Mouse (Mus musculus) limb, embryonic 12.5 days (tissue): ENCODE results near the gene Arl3. TPM values are rescaled to one million over a fixed set of nuclear protein-coding genes. Genes with fewer than 3 reads are reported as not detected.
"Not testable (repeated sequence)": the region's sequence is repeated elsewhere in the genome, so short reads cannot be mapped to it uniquely, and the experiment has no call there.

Experiments used
- ATAC-seq: fragments of 200-750 bp; cut with Nextera tagmentation; 2 replicates; pipeline ENCODE4 v1.8.0; 2017; ENCODE audit warnings: low read depth, moderate TSS enrichment; ENCODE audit not compliant: insufficient number of reproducible peaks, insufficient read depth, low FRiP score, low TSS enrichment
- H3K27ac ChIP-seq: fragments of 300-500 bp; sonication (generic); 2 replicates; pipeline ENCODE4 v1.5.1; 2016; ENCODE audit warnings: mild to moderate bottlenecking, moderate library complexity
- H3K27me3 ChIP-seq: fragments of 300-500 bp; sonication (generic); 2 replicates; pipeline ENCODE4 v1.6.1; 2016; ENCODE audit warnings: mild to moderate bottlenecking, moderate library complexity
- H3K36me3 ChIP-seq: fragments of 300-500 bp; sonication (generic); 2 replicates; pipeline ENCODE4 v1.6.1; 2016; ENCODE audit warnings: mild to moderate bottlenecking, moderate library complexity
- H3K4me1 ChIP-seq: fragments of 300-500 bp; sonication (generic); replicated peaks from 2 replicates; pipeline ENCODE4 v1.6.1; 2016
- H3K4me2 ChIP-seq: fragments of 300-500 bp; sonication (generic); 2 replicates; pipeline ENCODE4 v1.6.1; 2016; ENCODE audit warnings: mild to moderate bottlenecking, moderate library complexity
- H3K4me3 ChIP-seq: fragments of 300-500 bp; sonication (generic); replicated peaks from 2 replicates; pipeline ENCODE4 v1.5.1; 2016; ENCODE audit warnings: mild to moderate bottlenecking
- H3K9ac ChIP-seq: fragments of 300-500 bp; sonication (generic); replicated peaks from 2 replicates; pipeline ENCODE4 v1.6.1; 2016; ENCODE audit warnings: mild to moderate bottlenecking, moderate library complexity
- H3K9me3 ChIP-seq: fragments of 300-500 bp; sonication (generic); 2 replicates; pipeline ENCODE4 v1.6.1; 2016; ENCODE audit warnings: mild to moderate bottlenecking, moderate library complexity
- WGBS: fragments of 180-500 bp; shearing (Covaris S2); methylation state at CpG from one replicate; pipeline ENCODE4 v1.1.7; 2016; 5-methylcytosine and 5-hydroxymethylcytosine counted together
- polyA plus RNA-seq: library from polyadenylated mRNA; unstranded; fragments of >200 nt; fragmentation: Nextera tagmentation; extraction: Ambion mirVana; gene quantifications from 2 replicates; pipeline ENCODE4 v1.2.1, GENCODE M21; 2016

Arl3 gene
- polyA plus RNA-seq, 1 experiment from 2014 or later = 167 TPM

DNA sequence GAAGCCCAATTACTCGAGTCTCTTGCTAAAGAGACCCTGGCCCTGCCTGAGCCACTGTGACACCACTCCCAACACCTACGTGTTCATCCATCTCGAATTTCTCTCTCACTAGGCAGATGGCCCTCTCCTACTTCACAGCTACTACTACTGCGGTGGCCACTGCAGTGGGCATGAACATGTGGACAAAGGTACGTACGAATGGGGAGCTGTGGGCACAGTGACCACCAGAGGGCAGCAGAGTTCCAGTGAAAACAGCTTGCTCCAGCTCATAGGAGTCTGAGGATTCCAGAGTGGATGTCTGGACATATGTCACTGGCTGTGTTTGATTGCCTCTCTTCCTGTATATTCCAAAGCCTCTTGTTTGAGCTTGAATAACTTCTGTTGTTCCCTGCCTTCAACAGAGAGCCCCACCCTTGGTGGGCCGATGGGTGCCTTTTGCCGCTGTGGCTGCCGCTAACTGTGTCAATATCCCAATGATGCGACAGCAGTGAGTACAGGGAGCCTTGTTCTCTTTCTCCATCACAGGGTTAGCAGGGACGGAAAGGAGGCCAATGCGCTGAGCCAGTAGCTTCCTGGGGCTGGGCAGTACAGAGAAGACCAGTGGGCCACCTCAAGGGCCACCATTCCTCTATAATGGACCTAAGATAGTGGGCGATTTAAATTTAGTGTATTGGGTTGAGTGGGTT is 15.0 kb upstream of the Arl3 start:
- Histone ChIP-seq H3K4me1 (no peaks in the 10 kb centered on the region), H3K4me2 (no peak overlapping the region), H3K27ac (no peak overlapping the region), H3K36me3 (peaks cover 66% of the 10 kb centered on the region), H3K27me3 (no peaks in the 10 kb centered on the region), H3K9me3 (no peaks in the 10 kb centered on the region), H3K9ac (no peak overlapping the region), H3K4me3 (no peak overlapping the region)
- WGBS = 56% methylated on average over 13 of the region's 13 CpGs
- ATAC-seq = peak; percentile 59; the same call in 1 of the 2 replicates

DNA sequence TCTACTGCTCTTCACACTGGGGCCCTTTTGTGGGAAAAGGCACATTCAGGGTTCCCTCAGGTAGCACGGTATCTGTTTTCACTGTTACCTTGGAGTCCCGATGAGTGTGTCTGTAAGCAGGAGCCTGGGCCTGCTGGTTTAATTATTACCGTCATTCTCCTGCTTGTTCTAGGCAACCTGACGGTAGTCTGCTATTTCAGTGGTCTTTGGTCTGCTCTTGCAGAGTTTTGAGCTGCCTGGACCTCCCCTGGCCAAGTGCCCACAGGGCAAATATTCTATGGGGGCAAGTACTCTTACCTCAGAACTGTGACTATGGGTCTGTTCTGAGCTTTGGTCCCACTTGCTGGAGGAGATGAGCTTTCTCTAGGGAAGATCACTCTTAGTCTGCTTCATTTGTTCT is 2.2 kb upstream of the Arl3 start:
- Histone ChIP-seq H3K4me3 (no peak overlapping the region), H3K4me2 (peak overlapping the region; percentile 78; the same call in 1 of the 2 replicates), H3K9ac (no peak overlapping the region), H3K27ac (no peak overlapping the region), H3K27me3 (no peaks in the 10 kb centered on the region), H3K9me3 (no peaks in the 10 kb centered on the region), H3K36me3 (no peaks in the 10 kb centered on the region), H3K4me1 (peaks cover 21% of the 10 kb centered on the region)
- ATAC-seq = no peak
- 45% methylated on average over 4 of the region's 4 CpGs for WGBS

DNA sequence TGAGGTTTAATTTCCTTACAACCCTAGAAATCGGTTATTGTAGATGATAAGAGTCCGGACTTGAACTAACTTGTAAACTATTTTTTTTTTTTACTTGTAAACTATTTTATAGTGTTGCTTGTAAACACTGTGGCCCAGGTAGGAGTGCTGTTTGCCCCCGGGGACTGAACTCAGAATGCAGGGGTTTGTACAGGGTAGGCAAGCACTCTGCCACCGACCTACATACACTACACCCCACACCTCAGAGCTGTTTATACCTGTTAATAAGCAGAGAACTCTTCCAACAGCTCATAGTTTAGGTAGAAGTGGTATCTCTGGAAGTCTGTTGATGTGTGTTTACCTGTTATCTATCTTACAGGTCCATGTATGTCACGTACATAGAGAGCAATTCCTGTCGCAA is 992 bp upstream of the Arl3 start:
- peaks cover 21% of the 10 kb centered on the region for H3K4me1 ChIP-seq
- no peaks in the 10 kb centered on the region for H3K27me3 ChIP-seq
- H3K36me3 ChIP-seq = no peaks in the 10 kb centered on the region
- peak overlapping the region; percentile 76; the same call in 1 of the 2 replicates for H3K27ac ChIP-seq
- WGBS = 36% methylated on average over 6 of the region's 6 CpGs
- peak overlapping the region; percentile 74 for H3K4me3 ChIP-seq
- no peak for ATAC-seq
- peak overlapping the region; percentile 78 for H3K4me2 ChIP-seq
- H3K9me3 ChIP-seq = no peaks in the 10 kb centered on the region
- peak overlapping the region; percentile 69 for H3K9ac ChIP-seq

DNA sequence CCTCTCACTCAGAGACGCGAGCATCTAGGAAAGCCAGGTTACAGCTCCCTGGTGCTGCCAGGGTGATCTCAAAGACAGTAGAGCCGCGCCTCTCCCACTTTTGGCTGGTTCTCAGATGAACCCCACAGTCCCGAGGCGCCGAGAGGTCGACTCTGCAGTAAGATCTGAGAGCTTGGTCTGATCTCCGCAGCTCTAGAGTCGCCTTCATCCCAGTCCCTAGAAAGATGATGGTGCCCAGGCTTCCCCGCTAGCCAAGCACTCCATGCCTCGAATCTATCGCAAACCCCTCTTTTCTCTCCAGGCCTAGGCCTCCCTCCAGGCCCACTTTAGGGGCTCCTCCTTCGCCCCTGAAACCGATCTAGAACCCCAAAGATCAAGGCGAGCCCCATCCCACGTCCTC is 450 bp downstream of the Arl3 start:
- Histone ChIP-seq H3K4me3 (peak overlapping the region; percentile 74), H3K4me1 (peaks cover 21% of the 10 kb centered on the region), H3K4me2 (peak overlapping the region; percentile 78), H3K9me3 (no peaks in the 10 kb centered on the region), H3K9ac (peak overlapping the region; percentile 70), H3K36me3 (peaks cover 2% of the 10 kb centered on the region; the same call in 1 of the 2 replicates), H3K27me3 (no peaks in the 10 kb centered on the region), H3K27ac (peak overlapping the region; percentile 77)
- no peak; the same call in 1 of the 2 replicates for ATAC-seq
- under 1% methylated on average over 17 of the region's 17 CpGs for WGBS

DNA sequence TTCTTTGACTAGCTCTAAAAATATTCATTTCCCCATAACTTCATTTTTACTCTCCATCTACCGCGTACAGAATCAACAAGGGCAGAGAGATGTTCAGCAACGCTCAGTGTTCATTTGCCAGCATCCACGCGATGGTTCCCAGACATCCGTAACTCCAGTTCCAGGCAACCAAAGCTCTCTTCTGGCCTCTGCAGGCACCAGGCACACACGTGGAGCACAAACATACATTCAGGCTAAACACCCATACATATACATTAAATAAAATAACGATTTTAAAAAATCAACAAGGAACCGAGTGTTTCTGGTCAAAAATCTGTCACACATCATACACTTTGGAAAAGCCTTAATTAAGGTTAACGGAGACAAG is 1.1 kb downstream of the Arl3 start:
- no peak overlapping the region for H3K27ac ChIP-seq
- H3K4me3 ChIP-seq = peak overlapping the region; percentile 74
- peak overlapping the region; percentile 70 for H3K9ac ChIP-seq
- WGBS = 28% methylated on average over 10 of the region's 10 CpGs
- peaks cover 7% of the 10 kb centered on the region; the same call in 1 of the 2 replicates for H3K36me3 ChIP-seq
- ATAC-seq = no peak
- no peaks in the 10 kb centered on the region for H3K9me3 ChIP-seq
- H3K27me3 ChIP-seq = no peaks in the 10 kb centered on the region
- peak overlapping the region; percentile 78 for H3K4me2 ChIP-seq
- peaks cover 21% of the 10 kb centered on the region for H3K4me1 ChIP-seq

DNA sequence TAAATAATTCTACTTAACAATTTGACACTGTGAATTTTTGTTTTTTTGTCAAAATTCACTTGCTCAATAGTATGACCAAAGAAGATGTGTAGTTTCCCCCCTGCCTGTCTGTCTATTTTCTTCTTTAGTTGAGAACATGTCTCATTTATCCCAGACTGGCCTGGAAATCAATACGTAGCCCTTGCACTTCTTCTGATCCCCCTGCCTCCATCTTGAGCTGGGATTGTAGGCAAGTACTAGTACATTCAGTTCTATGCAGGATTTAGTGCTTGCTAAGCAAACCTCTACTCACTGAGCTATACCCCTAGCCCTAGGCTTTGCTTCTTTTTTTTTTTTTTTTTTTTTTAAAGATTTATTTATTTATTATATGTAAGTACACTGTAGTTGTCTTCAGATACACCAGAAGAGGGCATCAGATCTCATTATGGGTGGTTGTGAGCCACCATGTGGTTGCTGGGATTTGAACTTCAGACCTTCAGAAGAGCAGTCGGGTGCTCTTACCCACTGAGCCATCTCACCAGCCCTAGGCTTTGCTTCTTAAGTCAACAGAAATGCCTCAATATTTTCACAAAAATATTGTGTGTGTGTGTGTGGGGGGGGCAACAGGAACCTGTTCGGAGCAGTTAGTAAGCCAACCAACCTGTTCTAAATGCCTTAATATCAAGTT is 1.7 kb downstream of the Arl3 start:
- H3K9ac ChIP-seq = peak overlapping the region; percentile 70; the same call in 1 of the 2 replicates
- not testable (repeated sequence) for H3K27me3 ChIP-seq
- WGBS = 76% methylated on average over 3 of the region's 3 CpGs

DNA sequence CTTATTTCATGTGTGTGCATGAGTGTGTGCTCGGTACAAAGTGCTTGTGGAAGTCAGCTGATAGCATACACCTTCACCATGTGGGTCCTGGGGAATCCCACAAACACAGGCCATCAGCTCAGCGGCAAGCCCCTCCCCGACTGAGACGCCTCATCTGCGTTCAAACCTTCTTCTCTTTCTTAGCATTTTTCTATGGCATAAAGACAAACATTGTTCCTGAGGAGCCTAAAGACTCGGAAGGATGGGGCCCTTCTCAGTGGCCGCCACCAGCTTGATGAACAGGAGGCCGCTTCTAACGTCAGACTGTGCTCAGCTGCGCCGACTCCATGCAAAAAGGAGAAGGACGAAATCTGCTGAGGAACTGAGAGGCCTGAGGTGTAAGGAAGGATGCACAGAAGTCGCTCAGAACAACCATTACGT is 8.9 kb downstream of the Arl3 start:
- no peak for ATAC-seq
- peaks cover 3% of the 10 kb centered on the region for H3K4me1 ChIP-seq
- no peak overlapping the region for H3K4me2 ChIP-seq
- H3K27me3 ChIP-seq = no peaks in the 10 kb centered on the region
- peaks cover 19% of the 10 kb centered on the region for H3K36me3 ChIP-seq
- no peak overlapping the region for H3K4me3 ChIP-seq
- WGBS = 89% methylated on average over 14 of the region's 14 CpGs
- no peak overlapping the region for H3K27ac ChIP-seq
- H3K9me3 ChIP-seq = no peaks in the 10 kb centered on the region
- no peak overlapping the region for H3K9ac ChIP-seq

More for the DNA sequence above, 1.7 kb downstream of the Arl3 start:
- Histone ChIP-seq H3K4me3 (peak overlapping the region; percentile 74), H3K4me1 (peaks cover 21% of the 10 kb centered on the region), H3K4me2 (peak overlapping the region; percentile 78)
- not testable (repeated sequence) for H3K9me3 ChIP-seq, H3K36me3 ChIP-seq, ATAC-seq, H3K27ac ChIP-seq

DNA sequence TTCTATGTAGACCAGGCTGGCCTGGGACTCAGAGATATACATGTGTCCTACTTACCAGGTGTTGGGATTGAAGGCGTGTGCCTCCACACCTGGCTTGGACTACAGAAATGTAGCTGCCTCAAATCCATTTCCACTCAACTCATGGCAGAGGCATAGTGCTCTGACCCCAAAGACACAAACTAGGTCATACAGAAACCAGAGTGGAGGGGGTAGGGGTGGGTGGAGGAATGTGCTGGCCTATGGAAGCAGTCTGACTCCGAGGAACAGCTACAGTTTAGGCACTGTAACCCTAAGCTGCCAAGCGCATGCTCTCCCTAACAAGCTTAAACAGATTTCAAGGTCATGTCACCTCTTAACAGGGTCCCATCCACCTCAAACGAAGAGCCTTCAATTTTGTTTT is 9.4 kb downstream of the Arl3 start:
- Histone ChIP-seq H3K9me3 (no peaks in the 10 kb centered on the region), H3K27ac (no peak overlapping the region), H3K27me3 (no peaks in the 10 kb centered on the region), H3K4me3 (no peak overlapping the region), H3K9ac (no peak overlapping the region), H3K4me1 (peaks cover 8% of the 10 kb centered on the region), H3K4me2 (no peak overlapping the region), H3K36me3 (peaks cover 19% of the 10 kb centered on the region)
- WGBS = 90% methylated on average over 4 of the region's 4 CpGs
- no peak for ATAC-seq

DNA sequence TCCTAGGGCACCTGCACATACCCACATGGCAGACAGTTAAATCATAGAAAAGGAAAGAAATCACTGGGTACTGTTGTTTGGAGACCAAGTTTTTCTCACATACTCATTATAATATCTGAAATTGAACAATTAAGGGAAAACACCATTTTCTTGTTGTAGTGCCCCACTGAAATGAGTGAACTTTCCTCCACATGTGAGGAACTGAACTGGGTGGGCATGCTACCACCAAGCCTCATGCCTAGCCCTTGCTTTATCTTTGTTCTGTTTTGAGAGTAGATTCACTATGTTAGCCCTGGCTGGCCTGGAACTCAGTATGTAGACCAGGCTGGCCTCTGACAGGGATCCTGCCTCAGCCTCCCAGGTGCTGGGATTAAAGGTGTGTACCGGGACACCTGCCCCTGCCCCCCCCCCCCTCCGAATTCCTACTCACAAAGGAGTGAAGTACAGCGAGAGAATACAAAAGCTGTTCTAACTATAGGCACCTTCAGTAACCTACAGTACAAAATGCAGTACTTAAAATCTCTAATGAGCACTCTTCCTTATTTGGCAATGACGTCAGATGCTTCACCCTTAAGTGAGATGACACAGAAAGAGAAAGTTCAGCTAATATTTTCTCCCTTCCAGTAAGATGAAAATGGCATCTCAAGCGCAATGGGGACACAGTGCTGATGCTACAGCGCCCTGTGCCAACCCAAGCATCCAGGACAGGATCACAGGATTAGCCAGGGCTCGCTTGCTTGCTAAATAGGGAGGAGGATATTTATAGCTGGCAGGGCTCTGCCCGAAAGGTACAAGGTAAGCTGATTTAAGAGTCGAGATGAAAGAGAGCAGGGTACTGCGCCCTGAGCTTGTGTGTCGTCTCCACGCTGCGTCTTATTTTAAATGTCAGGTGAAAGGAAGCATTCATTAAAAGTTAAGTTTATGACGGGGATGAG is 10.2 kb downstream of the Arl3 start:
- H3K36me3 ChIP-seq = peaks cover 23% of the 10 kb centered on the region
- H3K4me1 ChIP-seq = peaks cover 10% of the 10 kb centered on the region
- H3K27me3 ChIP-seq = no peaks in the 10 kb centered on the region
- no peak overlapping the region for H3K27ac ChIP-seq
- H3K9me3 ChIP-seq = no peaks in the 10 kb centered on the region
- H3K9ac ChIP-seq = no peak overlapping the region
- 87% methylated on average over 14 of the region's 14 CpGs for WGBS
- H3K4me2 ChIP-seq = no peak overlapping the region
- no peak overlapping the region for H3K4me3 ChIP-seq
- ATAC-seq = no peak

DNA sequence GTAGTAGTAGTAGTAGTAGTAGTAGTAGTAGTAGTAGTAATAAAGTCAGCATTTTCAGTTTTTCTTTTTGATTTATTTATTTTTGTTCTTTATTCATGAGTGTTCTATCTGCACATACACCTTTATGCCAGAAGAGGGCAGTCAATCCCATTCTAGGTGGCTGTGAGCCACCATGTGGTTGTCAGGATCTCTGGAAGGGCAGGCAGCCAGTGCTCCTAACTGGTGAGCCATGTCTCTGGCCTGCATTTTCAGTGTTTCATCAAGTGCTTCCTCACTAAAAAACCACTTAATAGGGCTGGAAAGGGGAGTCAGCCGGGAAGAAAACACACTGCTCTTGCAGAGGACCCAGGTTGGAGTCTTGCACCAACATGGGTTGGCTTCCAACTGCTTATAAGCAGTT is 10.9 kb downstream of the Arl3 start:
- Histone ChIP-seq H3K4me3 (no peak overlapping the region), H3K27me3 (no peaks in the 10 kb centered on the region), H3K9ac (no peak overlapping the region), H3K9me3 (no peaks in the 10 kb centered on the region), H3K36me3 (peaks cover 25% of the 10 kb centered on the region), H3K4me2 (no peak overlapping the region), H3K4me1 (peaks cover 10% of the 10 kb centered on the region), H3K27ac (no peak overlapping the region)
- no peak for ATAC-seq
- WGBS = 46% methylated on average over 1 of the region's 1 CpGs

DNA sequence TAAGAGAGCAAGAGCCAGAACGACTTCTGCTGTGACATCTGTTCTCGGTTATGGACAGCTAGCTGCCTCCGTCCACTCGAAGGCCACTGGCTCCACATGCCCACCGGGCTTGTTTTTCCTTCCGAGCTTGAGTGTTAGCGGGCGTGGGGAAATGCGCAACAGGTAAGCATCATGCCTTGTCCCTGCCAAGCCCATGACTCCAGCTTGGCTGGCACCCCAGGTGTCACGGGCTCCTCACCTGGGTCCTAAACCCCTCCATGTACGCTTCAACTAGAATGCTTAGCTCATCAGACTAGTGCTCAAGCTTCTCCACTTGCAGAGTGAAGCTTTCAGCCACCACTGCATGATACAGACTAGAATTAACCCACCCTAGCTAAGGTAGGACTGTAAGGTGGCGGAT is 14.4 kb downstream of the Arl3 start:
- Histone ChIP-seq H3K9me3 (no peaks in the 10 kb centered on the region), H3K4me2 (no peak overlapping the region), H3K27me3 (no peaks in the 10 kb centered on the region), H3K36me3 (peaks cover 53% of the 10 kb centered on the region), H3K4me3 (no peak overlapping the region), H3K4me1 (peaks cover 10% of the 10 kb centered on the region), H3K27ac (no peak overlapping the region), H3K9ac (no peak overlapping the region)
- WGBS = 43% methylated on average over 12 of the region's 12 CpGs
- no peak for ATAC-seq
